Mouse (Mus musculus): Measurements from ENCODE around the gene Mcu.

The Mcu gene

GRCm38 (mm10) chr10:59568665-59569480 lies 47.6 kb downstream of the Mcu start:
- no peak for DNase-seq

- DNase-seq: peak; percentile 28
These were observed 49.5 kb downstream of the Mcu start for GRCm38 (mm10) chr10:59566968-59567367.

- no peak for DNase-seq
These were observed 50.5 kb downstream of the Mcu start for GRCm38 (mm10) chr10:59565995-59566410.

GRCm38 (mm10) chr10:59564551-59564950 lies 51.9 kb downstream of the Mcu start:
- no peak for DNase-seq

- DNase-seq: no peak
These were observed 54.0 kb downstream of the Mcu start for GRCm38 (mm10) chr10:59562511-59562910.

- DNase-seq: no peak
These were observed 56.4 kb downstream of the Mcu start for GRCm38 (mm10) chr10:59560126-59560525.

- DNase-seq: no peak
These were observed 57.9 kb downstream of the Mcu start for GRCm38 (mm10) chr10:59558602-59559001.

GRCm38 (mm10) chr10:59558164-59558563 lies 58.3 kb downstream of the Mcu start:
- DNase-seq: no peak

GRCm38 (mm10) chr10:59556541-59556940 lies 60.0 kb downstream of the Mcu start:
- DNase-seq: no peak

- DNase-seq: no peak
These were observed 62.2 kb downstream of the Mcu start for GRCm38 (mm10) chr10:59554243-59554642.

- no peak for DNase-seq
These were observed 64.0 kb downstream of the Mcu start for GRCm38 (mm10) chr10:59552456-59552855.

GRCm38 (mm10) chr10:59548768-59549333 lies 67.6 kb downstream of the Mcu start:
- no peak for DNase-seq

- no peak for DNase-seq
These were observed 68.3 kb downstream of the Mcu start for GRCm38 (mm10) chr10:59548211-59548610.

- no peak for DNase-seq
These were observed 69.1 kb downstream of the Mcu start for GRCm38 (mm10) chr10:59547426-59547825.

- DNase-seq: no peak
These were observed 71.3 kb downstream of the Mcu start for GRCm38 (mm10) chr10:59545169-59545568.

- DNase-seq: no peak
These were observed 73.1 kb downstream of the Mcu start for GRCm38 (mm10) chr10:59543351-59543750.

- DNase-seq: no peak
These were observed 75.0 kb downstream of the Mcu start for GRCm38 (mm10) chr10:59541466-59541865.

GRCm38 (mm10) chr10:59540596-59540995 lies 75.9 kb downstream of the Mcu start:
- no peak for DNase-seq

- no peak for DNase-seq
These were observed 76.4 kb downstream of the Mcu start for GRCm38 (mm10) chr10:59540081-59540480.

- DNase-seq: peak; percentile 47
These were observed 77.0 kb downstream of the Mcu start for GRCm38 (mm10) chr10:59539533-59539875.

GRCm38 (mm10) chr10:59538767-59539532 lies 77.5 kb downstream of the Mcu start:
- DNase-seq: peak; percentile 20

- DNase-seq: no peak
These were observed 78.4 kb downstream of the Mcu start for GRCm38 (mm10) chr10:59538063-59538462.

- DNase-seq: no peak
These were observed 78.9 kb downstream of the Mcu start for GRCm38 (mm10) chr10:59537579-59537978.

- no peak for DNase-seq
These were observed 84.2 kb downstream of the Mcu start for GRCm38 (mm10) chr10:59532256-59532655.
